Mouse (Mus musculus): ENCODE results near the gene Slc1a7. TPM values are rescaled to one million over a fixed set of nuclear protein-coding genes. Genes with fewer than 3 reads are reported as not detected.

Slc1a7 gene
- polyA plus RNA-seq, 1 experiment from 2014 or later, result not detected

GRCm38 (mm10) chr4:108015067-108015765, 47.1 kb downstream of the Slc1a7 start:
- H3K4me1 ChIP-seq (ENCODE audit: insufficient read depth), result no peaks in the 10 kb centered on the region
- 53% methylated on average over 14 of the region's 14 CpGs for WGBS (ENCODE audit: insufficient replicate concordance)
- TF ChIP-seq EP300 (IDR thresholded peaks at IDR 0.05; ENCODE audit: low read depth) (no peak), CTCF (IDR thresholded peaks at IDR 0.05; ENCODE audit: low read depth) (peak; percentile 48)
- H3K9me3 ChIP-seq (ENCODE audit: low read length), result no peaks in the 10 kb centered on the region
- no peak overlapping the region for H3K4me3 ChIP-seq (ENCODE audit: low read depth, low read length)
- no peaks in the 10 kb centered on the region for H3K36me3 ChIP-seq (replicated peaks; ENCODE audit: insufficient read depth, low read length)
- DNase-seq (peak; percentile 34), ATAC-seq (peak; percentile 35; the same call in 1 of the 2 replicates)
- no peaks in the 10 kb centered on the region for H3K27me3 ChIP-seq (ENCODE audit: insufficient read depth, low read length)
- no peak overlapping the region for H3K4me2 ChIP-seq (ENCODE audit: low read depth, low read length)
- no peak overlapping the region for H3K27ac ChIP-seq (ENCODE audit: low read depth)
- no peak overlapping the region for H3K9ac ChIP-seq (replicated peaks)

DNA sequence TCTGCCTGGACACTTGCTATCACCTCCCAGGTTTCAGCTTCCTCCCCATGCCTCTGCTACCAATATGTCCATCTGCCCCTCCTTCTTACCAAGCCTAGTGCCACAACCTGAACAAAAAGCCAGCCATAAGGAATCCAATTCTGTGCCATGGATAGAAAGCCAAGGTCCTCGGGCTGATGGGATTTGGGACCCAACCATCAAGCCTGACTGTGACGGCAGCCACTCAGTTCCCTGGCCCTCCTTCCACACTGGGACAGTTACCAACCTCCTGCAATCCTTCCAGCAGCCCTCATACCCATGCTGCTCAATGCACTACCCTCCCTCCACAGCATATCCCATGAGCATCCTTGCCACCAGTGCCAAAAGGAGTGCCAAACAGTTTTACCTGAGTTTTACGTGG, 48.2 kb downstream of the Slc1a7 start:
- TF ChIP-seq EP300 (IDR thresholded peaks at IDR 0.05; ENCODE audit: low read depth) (no peak), CTCF (IDR thresholded peaks at IDR 0.05; ENCODE audit: low read depth) (no peak)
- WGBS (ENCODE audit: insufficient replicate concordance), result 74% methylated on average over 3 of the region's 3 CpGs
- Histone ChIP-seq H3K9me3 (ENCODE audit: low read length) (no peaks in the 10 kb centered on the region), H3K27ac (ENCODE audit: low read depth) (no peak overlapping the region), H3K9ac (replicated peaks) (no peak overlapping the region), H3K27me3 (ENCODE audit: insufficient read depth, low read length) (no peaks in the 10 kb centered on the region), H3K4me2 (ENCODE audit: low read depth, low read length) (no peak overlapping the region), H3K36me3 (replicated peaks; ENCODE audit: insufficient read depth, low read length) (no peaks in the 10 kb centered on the region), H3K4me3 (ENCODE audit: low read depth, low read length) (no peak overlapping the region), H3K4me1 (ENCODE audit: insufficient read depth) (no peaks in the 10 kb centered on the region)
- DNase-seq (no peak), ATAC-seq (no peak)

- Histone ChIP-seq H3K4me1 (ENCODE audit: insufficient read depth) (no peaks in the 10 kb centered on the region), H3K9ac (replicated peaks) (no peak overlapping the region), H3K27ac (ENCODE audit: low read depth) (no peak overlapping the region), H3K9me3 (ENCODE audit: low read length) (no peaks in the 10 kb centered on the region), H3K4me3 (ENCODE audit: low read depth, low read length) (no peak overlapping the region), H3K36me3 (replicated peaks; ENCODE audit: insufficient read depth, low read length) (no peaks in the 10 kb centered on the region), H3K4me2 (ENCODE audit: low read depth, low read length) (no peak overlapping the region), H3K27me3 (ENCODE audit: insufficient read depth, low read length) (no peaks in the 10 kb centered on the region)
- ATAC-seq, result no peak
- no peak for DNase-seq
- 81% methylated on average over 7 of the region's 7 CpGs for WGBS (ENCODE audit: insufficient replicate concordance)
- TF ChIP-seq CTCF (IDR thresholded peaks at IDR 0.05; ENCODE audit: low read depth), result no peak
Observed at GRCm38 (mm10) chr4:108017839-108018238, 49.7 kb downstream of the Slc1a7 start.

GRCm38 (mm10) chr4:108018241-108018923, 50.2 kb downstream of the Slc1a7 start:
- H3K9me3 ChIP-seq (ENCODE audit: low read length), result no peaks in the 10 kb centered on the region
- ATAC-seq, result no peak
- no peaks in the 10 kb centered on the region for H3K27me3 ChIP-seq (ENCODE audit: insufficient read depth, low read length)
- H3K4me1 ChIP-seq (ENCODE audit: insufficient read depth), result no peaks in the 10 kb centered on the region
- H3K27ac ChIP-seq (ENCODE audit: low read depth), result no peak overlapping the region
- no peak for DNase-seq
- H3K9ac ChIP-seq (replicated peaks), result no peak overlapping the region
- no peaks in the 10 kb centered on the region for H3K36me3 ChIP-seq (replicated peaks; ENCODE audit: insufficient read depth, low read length)
- no peak for TF ChIP-seq EP300 (IDR thresholded peaks at IDR 0.05; ENCODE audit: low read depth)
- TF ChIP-seq CTCF (IDR thresholded peaks at IDR 0.05; ENCODE audit: low read depth), result no peak
- H3K4me2 ChIP-seq (ENCODE audit: low read depth, low read length), result no peak overlapping the region
- WGBS (ENCODE audit: insufficient replicate concordance), result 47% methylated on average over 10 of the region's 10 CpGs
- H3K4me3 ChIP-seq (ENCODE audit: low read depth, low read length), result no peak overlapping the region

- H3K4me3 ChIP-seq (ENCODE audit: low read depth, low read length), result no peak overlapping the region
- H3K4me2 ChIP-seq (ENCODE audit: low read depth, low read length), result no peak overlapping the region
- DNase-seq (no peak), ATAC-seq (no peak)
- no peaks in the 10 kb centered on the region for H3K36me3 ChIP-seq (replicated peaks; ENCODE audit: insufficient read depth, low read length)
- TF ChIP-seq CTCF (IDR thresholded peaks at IDR 0.05; ENCODE audit: low read depth), result no peak
- no peak for TF ChIP-seq EP300 (IDR thresholded peaks at IDR 0.05; ENCODE audit: low read depth)
- no peaks in the 10 kb centered on the region for H3K27me3 ChIP-seq (ENCODE audit: insufficient read depth, low read length)
- H3K4me1 ChIP-seq (ENCODE audit: insufficient read depth), result no peaks in the 10 kb centered on the region
- 54% methylated on average over 14 of the region's 14 CpGs for WGBS (ENCODE audit: insufficient replicate concordance)
- no peak overlapping the region for H3K9ac ChIP-seq (replicated peaks)
- no peaks in the 10 kb centered on the region for H3K9me3 ChIP-seq (ENCODE audit: low read length)
- no peak overlapping the region for H3K27ac ChIP-seq (ENCODE audit: low read depth)
Observed at GRCm38 (mm10) chr4:108018961-108019921, 51.1 kb downstream of the Slc1a7 start.

GRCm38 (mm10) chr4:108020178-108020577, 52.0 kb downstream of the Slc1a7 start:
- Histone ChIP-seq H3K4me1 (ENCODE audit: insufficient read depth) (no peaks in the 10 kb centered on the region), H3K9me3 (ENCODE audit: low read length) (no peaks in the 10 kb centered on the region), H3K27me3 (ENCODE audit: insufficient read depth, low read length) (no peaks in the 10 kb centered on the region), H3K36me3 (replicated peaks; ENCODE audit: insufficient read depth, low read length) (no peaks in the 10 kb centered on the region), H3K27ac (ENCODE audit: low read depth) (no peak overlapping the region), H3K4me3 (ENCODE audit: low read depth, low read length) (no peak overlapping the region), H3K9ac (replicated peaks) (no peak overlapping the region), H3K4me2 (ENCODE audit: low read depth, low read length) (no peak overlapping the region)
- TF ChIP-seq CTCF (IDR thresholded peaks at IDR 0.05; ENCODE audit: low read depth), result no peak
- no peak for TF ChIP-seq EP300 (IDR thresholded peaks at IDR 0.05; ENCODE audit: low read depth)
- DNase-seq (no peak), ATAC-seq (no peak)
- 75% methylated on average over 6 of the region's 6 CpGs for WGBS (ENCODE audit: insufficient replicate concordance)
